Mouse (Mus musculus): ENCODE results near the gene Klf12. TPM values are rescaled to one million over a fixed set of nuclear protein-coding genes. Genes with fewer than 3 reads are reported as not detected.
A peak's percentile ranks its signal among the peaks of the same experiment; 100 is the strongest.

Klf12 gene
- total and polyA plus RNA-seq, 2 experiments from 2014 or later = 21.1 to 43.2 TPM

DNA sequence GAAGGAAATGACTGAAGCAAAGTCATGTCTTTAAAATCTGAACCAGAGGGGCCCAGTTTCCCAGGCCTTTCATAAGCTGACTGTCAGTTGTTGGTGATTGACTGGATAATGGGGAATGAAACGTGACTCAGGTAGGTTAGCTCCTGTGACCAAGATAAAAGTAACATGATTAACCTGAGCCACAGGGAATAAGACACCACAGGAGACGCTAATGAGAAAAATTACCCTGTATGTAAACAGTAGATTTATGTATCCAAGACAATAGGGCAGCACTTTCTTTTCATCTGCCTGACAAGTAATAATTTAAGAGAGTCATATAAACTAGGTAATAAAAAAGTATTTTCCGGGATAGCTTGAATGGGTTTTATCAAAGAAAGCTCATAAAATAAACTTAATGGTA, 372.6 kb downstream of the Klf12 start:
- Histone ChIP-seq H3K27ac (no peak overlapping the region), H3K36me3 (ENCODE audit: insufficient read depth, low read length) (no peaks in the 10 kb centered on the region), H3K27me3 (ENCODE audit: insufficient read depth, low read length) (no peaks in the 10 kb centered on the region), H3K4me1 (ENCODE audit: insufficient read depth, low read length) (no peaks in the 10 kb centered on the region), H3K4me3 (ENCODE audit: low read length) (no peak overlapping the region), H3K9me3 (ENCODE audit: low read length) (no peaks in the 10 kb centered on the region), H3K9ac (replicated peaks; ENCODE audit: low read length) (no peak overlapping the region), H3K4me2 (ENCODE audit: low read depth, low read length) (no peak overlapping the region)
- no peak for TF ChIP-seq CTCF (IDR thresholded peaks at IDR 0.05; ENCODE audit: low read depth)
- WGBS = 65% methylated on average over 3 of the region's 3 CpGs
- DNase-seq (ENCODE audit: low spot score) = no peak
- ATAC-seq = no peak

DNA sequence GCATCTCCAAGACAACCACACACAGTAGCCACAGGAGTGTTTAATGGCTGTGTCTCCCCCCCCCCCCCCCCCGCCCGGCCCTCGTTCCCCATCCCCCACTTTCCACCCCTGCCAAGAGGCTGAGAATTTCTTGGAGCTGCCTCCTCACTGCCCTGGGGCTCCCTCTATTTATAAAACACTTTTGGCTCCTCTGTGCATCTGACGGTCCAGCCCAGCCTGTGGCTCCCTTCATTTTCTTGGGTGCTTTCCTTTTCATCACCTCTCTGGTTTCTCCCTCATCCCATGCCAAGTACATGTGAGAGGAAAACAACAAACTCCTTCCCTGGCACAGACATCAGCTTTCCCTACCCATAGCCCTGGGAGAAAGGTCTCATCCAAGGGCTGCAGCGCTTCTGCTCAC, 373.6 kb downstream of the Klf12 start:
- no peak for DNase-seq (ENCODE audit: low spot score)

DNA sequence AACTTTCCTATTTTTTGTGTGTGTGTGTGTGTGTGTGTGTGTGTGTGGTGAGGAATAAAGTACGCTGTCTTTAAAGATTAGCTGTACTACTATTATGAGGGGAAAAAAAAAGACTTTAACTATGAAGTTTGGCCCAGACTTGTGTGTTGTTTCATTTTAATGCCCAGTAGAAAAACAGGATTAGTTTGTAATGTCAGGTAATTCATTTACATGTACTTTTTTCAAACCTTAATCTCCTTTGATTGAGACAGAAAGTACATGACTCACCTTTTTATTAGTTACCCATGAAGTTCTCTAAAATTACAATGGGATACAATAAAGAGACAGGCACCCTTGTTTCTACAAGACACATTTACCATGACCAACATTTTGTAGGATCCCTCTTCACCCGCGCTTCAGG, 383.6 kb downstream of the Klf12 start:
- 97% methylated on average over 3 of the region's 3 CpGs for WGBS
- H3K4me3 ChIP-seq (ENCODE audit: low read length) = no peak overlapping the region
- H3K9ac ChIP-seq (replicated peaks; ENCODE audit: low read length) = no peak overlapping the region

More for the DNA sequence above, 373.6 kb downstream of the Klf12 start:
- no peaks in the 10 kb centered on the region for H3K27me3 ChIP-seq (ENCODE audit: insufficient read depth, low read length)
- no peak overlapping the region for H3K4me2 ChIP-seq (ENCODE audit: low read depth, low read length)
- no peak for ATAC-seq
- H3K36me3 ChIP-seq (ENCODE audit: insufficient read depth, low read length) = no peaks in the 10 kb centered on the region
- WGBS = 47% methylated on average over 3 of the region's 5 CpGs
- no peaks in the 10 kb centered on the region for H3K4me1 ChIP-seq (ENCODE audit: insufficient read depth, low read length)
- no peak overlapping the region for H3K9ac ChIP-seq (replicated peaks; ENCODE audit: low read length)
- H3K9me3 ChIP-seq (ENCODE audit: low read length) = no peaks in the 10 kb centered on the region
- no peak for TF ChIP-seq CTCF (IDR thresholded peaks at IDR 0.05; ENCODE audit: low read depth)
- no peak overlapping the region for H3K4me3 ChIP-seq (ENCODE audit: low read length)
- H3K27ac ChIP-seq = no peak overlapping the region

DNA sequence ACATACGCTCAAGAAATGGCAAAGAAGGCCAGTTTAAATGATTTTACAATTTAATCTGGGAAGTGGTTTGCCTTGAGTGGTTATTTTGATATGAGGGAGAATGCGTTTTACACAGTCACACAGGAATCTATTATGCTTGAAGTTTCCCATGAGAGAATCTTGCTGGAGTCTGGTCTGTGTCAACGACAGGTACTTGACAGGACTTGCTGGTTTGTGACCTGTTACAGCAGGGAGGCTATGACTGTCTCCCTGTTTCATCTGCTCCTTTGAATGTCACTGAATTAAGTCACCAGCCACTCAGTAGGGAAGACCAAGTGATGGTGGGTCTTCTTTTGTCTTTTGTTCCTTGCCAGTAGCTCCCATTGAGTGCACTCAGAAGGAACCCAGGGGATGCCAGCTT, 385.6 kb downstream of the Klf12 start:
- Histone ChIP-seq H3K4me2 (ENCODE audit: low read depth, low read length) (no peak overlapping the region), H3K27ac (no peak overlapping the region), H3K9me3 (ENCODE audit: low read length) (no peaks in the 10 kb centered on the region), H3K4me1 (ENCODE audit: insufficient read depth, low read length) (no peaks in the 10 kb centered on the region), H3K36me3 (ENCODE audit: insufficient read depth, low read length) (no peaks in the 10 kb centered on the region), H3K27me3 (ENCODE audit: insufficient read depth, low read length) (no peaks in the 10 kb centered on the region), H3K4me3 (ENCODE audit: low read length) (no peak overlapping the region), H3K9ac (replicated peaks; ENCODE audit: low read length) (no peak overlapping the region)
- ATAC-seq (no peak), DNase-seq (ENCODE audit: low spot score) (no peak)
- WGBS = 72% methylated on average over 3 of the region's 3 CpGs
- no peak for TF ChIP-seq CTCF (IDR thresholded peaks at IDR 0.05; ENCODE audit: low read depth)

More for the DNA sequence above, 383.6 kb downstream of the Klf12 start:
- Histone ChIP-seq H3K4me2 (ENCODE audit: low read depth, low read length) (no peak overlapping the region), H3K27me3 (ENCODE audit: insufficient read depth, low read length) (no peaks in the 10 kb centered on the region), H3K4me1 (ENCODE audit: insufficient read depth, low read length) (no peaks in the 10 kb centered on the region), H3K9me3 (ENCODE audit: low read length) (no peaks in the 10 kb centered on the region), H3K36me3 (ENCODE audit: insufficient read depth, low read length) (no peaks in the 10 kb centered on the region), H3K27ac (no peak overlapping the region)
- ATAC-seq = no peak
- TF ChIP-seq CTCF (IDR thresholded peaks at IDR 0.05; ENCODE audit: low read depth) = no peak
- no peak for DNase-seq (ENCODE audit: low spot score)

DNA sequence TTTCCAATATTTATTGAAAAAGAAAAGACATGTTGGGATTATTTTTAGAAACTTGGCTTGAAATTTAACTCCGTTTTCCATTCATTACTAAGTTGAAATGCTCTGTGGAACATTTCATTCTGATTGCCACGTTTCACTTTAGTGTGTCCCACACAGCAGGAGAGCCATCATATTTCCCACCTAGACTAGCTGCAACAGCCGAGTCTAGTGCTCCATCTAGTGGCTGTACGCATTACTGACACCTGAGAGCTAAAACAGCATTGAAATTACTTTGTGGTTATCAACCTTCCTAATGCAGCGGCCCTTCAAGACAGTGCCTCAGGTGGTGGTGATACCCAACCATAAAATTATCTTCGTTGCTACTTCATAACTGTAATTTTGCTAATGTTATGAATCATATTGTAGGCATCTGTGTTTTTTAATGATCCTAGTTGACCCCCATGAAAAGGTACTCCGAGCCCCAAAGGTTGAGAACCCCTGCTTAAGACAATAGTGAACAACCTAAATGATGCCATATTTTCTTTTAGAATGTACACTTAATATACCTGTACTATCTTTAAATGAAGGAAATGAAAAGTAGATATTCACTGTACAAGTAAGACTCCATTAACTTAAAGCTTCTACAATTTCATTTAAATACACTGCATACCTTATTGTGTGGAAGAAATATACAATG, 389.6 kb downstream of the Klf12 start:
- Histone ChIP-seq H3K9ac (replicated peaks; ENCODE audit: low read length) (no peak overlapping the region), H3K36me3 (ENCODE audit: insufficient read depth, low read length) (no peaks in the 10 kb centered on the region), H3K27me3 (ENCODE audit: insufficient read depth, low read length) (no peaks in the 10 kb centered on the region), H3K27ac (no peak overlapping the region), H3K4me3 (ENCODE audit: low read length) (no peak overlapping the region), H3K4me2 (ENCODE audit: low read depth, low read length) (no peak overlapping the region), H3K4me1 (ENCODE audit: insufficient read depth, low read length) (no peaks in the 10 kb centered on the region), H3K9me3 (ENCODE audit: low read length) (no peaks in the 10 kb centered on the region)
- TF ChIP-seq CTCF (IDR thresholded peaks at IDR 0.05; ENCODE audit: low read depth) = peak; percentile 97
- WGBS = 20% methylated on average over 7 of the region's 7 CpGs
- ATAC-seq = peak; percentile 76
- peak; percentile 92 for DNase-seq (ENCODE audit: low spot score)

DNA sequence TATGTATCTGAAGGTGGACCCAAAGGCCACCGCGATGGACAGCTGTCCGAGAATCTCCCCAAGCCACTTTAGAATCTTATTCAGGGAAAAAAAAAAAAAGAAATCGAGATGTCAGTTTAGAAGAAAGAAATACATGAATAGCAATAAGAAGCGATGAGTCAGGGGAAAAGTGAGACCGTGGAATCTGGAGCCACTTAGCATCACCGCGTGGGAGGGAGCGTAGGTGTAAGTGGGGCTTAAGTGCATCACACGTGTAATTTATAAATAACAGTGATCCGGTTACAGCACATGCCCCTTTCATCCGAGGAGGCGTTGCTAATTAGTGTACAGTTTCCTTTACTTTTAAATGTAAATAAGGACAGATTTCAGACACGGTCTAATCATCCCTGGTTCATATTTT, 390.4 kb downstream of the Klf12 start:
- ATAC-seq = no peak
- WGBS = 68% methylated on average over 14 of the region's 14 CpGs
- no peak for DNase-seq (ENCODE audit: low spot score)

DNA sequence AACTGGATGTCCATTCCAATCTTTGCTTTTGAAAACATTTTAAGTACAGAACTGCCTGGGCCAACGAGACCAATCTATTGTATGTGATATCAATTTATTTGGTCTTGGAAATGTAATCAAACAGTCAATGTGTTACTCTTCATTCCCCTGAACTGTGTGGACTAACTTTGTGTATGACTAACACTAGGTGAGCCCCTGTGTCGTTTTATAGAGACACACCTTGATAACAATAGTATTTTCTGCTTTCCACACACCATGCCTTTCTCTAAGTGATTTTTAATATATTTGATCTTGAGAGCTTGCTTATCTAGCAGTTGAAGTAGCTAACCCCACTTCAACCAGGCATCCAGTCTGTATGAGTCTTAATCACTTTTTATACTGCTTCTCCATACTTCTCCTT, 398.0 kb downstream of the Klf12 start:
- no peaks in the 10 kb centered on the region for H3K27me3 ChIP-seq (ENCODE audit: insufficient read depth, low read length)
- DNase-seq (ENCODE audit: low spot score) = no peak
- ATAC-seq = no peak
- H3K4me3 ChIP-seq (ENCODE audit: low read length) = no peak overlapping the region
- no peak overlapping the region for H3K4me2 ChIP-seq (ENCODE audit: low read depth, low read length)
- H3K4me1 ChIP-seq (ENCODE audit: insufficient read depth, low read length) = no peaks in the 10 kb centered on the region
- H3K9me3 ChIP-seq (ENCODE audit: low read length) = no peaks in the 10 kb centered on the region
- TF ChIP-seq CTCF (IDR thresholded peaks at IDR 0.05; ENCODE audit: low read depth) = no peak
- no peaks in the 10 kb centered on the region for H3K36me3 ChIP-seq (ENCODE audit: insufficient read depth, low read length)
- WGBS = 79% methylated on average over 2 of the region's 2 CpGs
- no peak overlapping the region for H3K9ac ChIP-seq (replicated peaks; ENCODE audit: low read length)
- H3K27ac ChIP-seq = no peak overlapping the region

More for the DNA sequence above, 390.4 kb downstream of the Klf12 start:
- TF ChIP-seq CTCF (IDR thresholded peaks at IDR 0.05; ENCODE audit: low read depth) = no peak
- H3K27ac ChIP-seq = no peak overlapping the region
- H3K9me3 ChIP-seq (ENCODE audit: low read length) = no peaks in the 10 kb centered on the region
- no peaks in the 10 kb centered on the region for H3K27me3 ChIP-seq (ENCODE audit: insufficient read depth, low read length)
- no peaks in the 10 kb centered on the region for H3K4me1 ChIP-seq (ENCODE audit: insufficient read depth, low read length)
- H3K4me3 ChIP-seq (ENCODE audit: low read length) = no peak overlapping the region
- no peak overlapping the region for H3K4me2 ChIP-seq (ENCODE audit: low read depth, low read length)
- H3K36me3 ChIP-seq (ENCODE audit: insufficient read depth, low read length) = no peaks in the 10 kb centered on the region
- H3K9ac ChIP-seq (replicated peaks; ENCODE audit: low read length) = no peak overlapping the region

Data from hindbrain, postnatal 0 days (tissue).